Mouse (Mus musculus) hindbrain, postnatal 0 days (tissue): ENCODE data around the gene Polr2a. TPM values are rescaled to one million over a fixed set of nuclear protein-coding genes. Genes with fewer than 3 reads are reported as not detected.

Source experiments
- ATAC-seq: fragments of 200-750 bp; cut with Nextera tagmentation; 2 replicates; pipeline ENCODE4 v1.8.0; 2017; ENCODE audit warnings: mild to moderate bottlenecking, moderate TSS enrichment, moderate library complexity
- DNase-seq: peaks from one replicate; pipeline ENCODE4 v3.0.0-alpha.2; 2015; ENCODE audit warnings: low spot score
- H3K27ac ChIP-seq: fragments of 300-500 bp; sonication (generic); 2 replicates; pipeline ENCODE4 v1.5.1; 2014; ENCODE audit warnings: mild to moderate bottlenecking
- H3K27me3 ChIP-seq: fragments of 300-500 bp; sonication (generic); 2 replicates; pipeline ENCODE4 v1.6.1; 2014; ENCODE audit warnings: low read length, mixed read lengths; ENCODE audit not compliant: insufficient read depth
- H3K36me3 ChIP-seq: fragments of 300-500 bp; sonication (generic); 2 replicates; pipeline ENCODE4 v1.6.1; 2014; ENCODE audit warnings: low read length, mixed read lengths; ENCODE audit not compliant: insufficient read depth
- H3K4me1 ChIP-seq: fragments of 300-500 bp; sonication (generic); 2 replicates; pipeline ENCODE4 v1.6.1; 2014; ENCODE audit warnings: antibody characterized with exemption, low read length, mixed read lengths; ENCODE audit not compliant: insufficient read depth
- H3K4me2 ChIP-seq: fragments of 300-500 bp; sonication (generic); 2 replicates; pipeline ENCODE4 v1.6.1; 2014; ENCODE audit warnings: low read depth, mild to moderate bottlenecking, low read length, moderate library complexity, mixed read lengths
- H3K4me3 ChIP-seq: fragments of 300-500 bp; sonication (generic); 2 replicates; pipeline ENCODE4 v1.5.1; 2014; ENCODE audit warnings: low read length
- H3K9ac ChIP-seq: fragments of 300-500 bp; sonication (generic); replicated peaks from 2 replicates; pipeline ENCODE4 v1.6.1; 2014; ENCODE audit warnings: mild to moderate bottlenecking, low read length, moderate library complexity, mixed read lengths
- H3K9me3 ChIP-seq: fragments of 300-500 bp; sonication (generic); 2 replicates; pipeline ENCODE4 v1.6.1; 2016; ENCODE audit warnings: low read length, mixed read lengths
- CTCF ChIP-seq: IDR thresholded peaks from 2 replicates; pipeline ENCODE4 v1.5.1; 2016; ENCODE audit warnings: antibody characterized with exemption, control low read depth, low read depth
- WGBS: fragments of 180-500 bp; shearing (Covaris S2); extraction: QIAGEN DNeasy Blood & Tissue Kit; methylation state at CpG from one replicate; pipeline ENCODE4 v1.1.7; 2014; 5-methylcytosine and 5-hydroxymethylcytosine counted together
- polyA plus RNA-seq: library from polyadenylated mRNA; unstranded; fragments of >200 nt; fragmentation: Nextera tagmentation; extraction: Ambion mirVana; gene quantifications from 2 replicates; pipeline ENCODE4 v1.2.1, GENCODE M21; 2015
- total RNA-seq: library from RNA; depleted of rRNA; stranded (reverse); fragments of >200 nt; gene quantifications from 2 replicates; pipeline ENCODE4 v1.2.3, GENCODE M21; 2014; rRNA removed

Polr2a gene
- total and polyA plus RNA-seq, 2 experiments from 2014 or later = 10.5 to 18.3 TPM

GRCm38 (mm10) chr11:69684128-69684745, 74.2 kb downstream of the Polr2a start:
- H3K36me3 ChIP-seq = peaks cover 3% of the 10 kb centered on the region; the same call in 1 of the 2 replicates
- no peak overlapping the region for H3K4me2 ChIP-seq
- TF ChIP-seq CTCF = no peak
- DNase-seq (no peak), ATAC-seq (no peak)
- WGBS = 85% methylated on average over 12 of the region's 12 CpGs
- H3K4me3 ChIP-seq = no peak overlapping the region
- no peak overlapping the region for H3K9ac ChIP-seq
- H3K4me1 ChIP-seq = peaks cover 31% of the 10 kb centered on the region
- H3K9me3 ChIP-seq = no peaks in the 10 kb centered on the region
- no peaks in the 10 kb centered on the region for H3K27me3 ChIP-seq
- no peak overlapping the region for H3K27ac ChIP-seq

Other genes starting within 250 kb of the Polr2a start
Only the 30 nearest of the 43 such genes appear.
- gene Atp1b2, start 152.7 kb downstream of the Polr2a start, total RNA-seq = 185 and 210 TPM in 2 replicates
- 145 and 157 TPM in 2 replicates for gene Atp1b2, start 152.7 kb downstream of the Polr2a start, polyA plus RNA-seq
- gene Shbg, start 140.7 kb downstream of the Polr2a start, total RNA-seq = 0.40 TPM in 1 of 2 replicates, not detected in the other
- not detected in 2 replicates for gene Shbg, start 140.7 kb downstream of the Polr2a start, polyA plus RNA-seq
- gene Sat2, start 136.6 kb downstream of the Polr2a start, total RNA-seq = 8.6 and 10.9 TPM in 2 replicates
- 35.4 and 41.4 TPM in 2 replicates for gene Sat2, start 136.6 kb downstream of the Polr2a start, polyA plus RNA-seq
- gene Fxr2, start 125.6 kb downstream of the Polr2a start, total RNA-seq = 68.5 and 79.6 TPM in 2 replicates
- 23.3 and 28.8 TPM in 2 replicates for gene Fxr2, start 125.6 kb downstream of the Polr2a start, polyA plus RNA-seq
- gene Sox15, start 103.3 kb downstream of the Polr2a start, total RNA-seq = not detected in 2 replicates
- gene Sox15, start 103.3 kb downstream of the Polr2a start, polyA plus RNA-seq = 0.35 and 0.40 TPM in 2 replicates
- gene Mpdu1, start 96.0 kb downstream of the Polr2a start, total RNA-seq = 141 and 256 TPM in 2 replicates
- 122 and 124 TPM in 2 replicates for gene Mpdu1, start 96.0 kb downstream of the Polr2a start, polyA plus RNA-seq
- 6.0 and 7.5 TPM in 2 replicates for gene Cd68, start 92.5 kb downstream of the Polr2a start, total RNA-seq
- gene Cd68, start 92.5 kb downstream of the Polr2a start, polyA plus RNA-seq = 10.5 and 12.0 TPM in 2 replicates
- 696 and 745 TPM in 2 replicates for gene Eif4a1, start 86.2 kb downstream of the Polr2a start, total RNA-seq
- 427 and 463 TPM in 2 replicates for gene Eif4a1, start 86.2 kb downstream of the Polr2a start, polyA plus RNA-seq
- 68.6 and 90.4 TPM in 2 replicates for gene Senp3, start 76.6 kb downstream of the Polr2a start, total RNA-seq
- 69.2 and 69.3 TPM in 2 replicates for gene Senp3, start 76.6 kb downstream of the Polr2a start, polyA plus RNA-seq
- 0.14 and 1.8 TPM in 2 replicates for gene Tnfsf13, start 72.9 kb downstream of the Polr2a start, total RNA-seq
- 0.76 and 0.98 TPM in 2 replicates for gene Tnfsf13, start 72.9 kb downstream of the Polr2a start, polyA plus RNA-seq
- gene Tnfsf12, start 62.8 kb downstream of the Polr2a start, total RNA-seq = 3.1 and 7.1 TPM in 2 replicates
- 5.0 and 6.0 TPM in 2 replicates for gene Tnfsf12, start 62.8 kb downstream of the Polr2a start, polyA plus RNA-seq
- gene Tnfsfm13, start 62.5 kb downstream of the Polr2a start, total RNA-seq = 0.94 and 4.6 TPM in 2 replicates
- gene Tnfsfm13, start 62.5 kb downstream of the Polr2a start, polyA plus RNA-seq = 2.0 and 2.8 TPM in 2 replicates
- gene Slc35g3, start 3.3 kb upstream of the Polr2a start, total RNA-seq = 0.72 TPM in 1 of 2 replicates, not detected in the other
- 0.11 and 0.15 TPM in 2 replicates for gene Slc35g3, start 3.3 kb upstream of the Polr2a start, polyA plus RNA-seq
- 39.2 and 39.9 TPM in 2 replicates for gene Zbtb4, start 7.3 kb upstream of the Polr2a start, total RNA-seq
- 4.6 and 4.9 TPM in 2 replicates for gene Zbtb4, start 7.3 kb upstream of the Polr2a start, polyA plus RNA-seq
- gene Chrnb1, start 37.3 kb upstream of the Polr2a start, total RNA-seq = 1.5 TPM in 1 of 2 replicates, not detected in the other
- gene Chrnb1, start 37.3 kb upstream of the Polr2a start, polyA plus RNA-seq = 0.85 and 1.5 TPM in 2 replicates
- gene Fgf11, start 43.2 kb upstream of the Polr2a start, total RNA-seq = 19.1 and 19.2 TPM in 2 replicates
- 3.8 and 4.4 TPM in 2 replicates for gene Fgf11, start 43.2 kb upstream of the Polr2a start, polyA plus RNA-seq
- 0.16 and 0.72 TPM in 2 replicates for gene Tmem102, start 47.0 kb upstream of the Polr2a start, total RNA-seq
- gene Tmem102, start 47.0 kb upstream of the Polr2a start, polyA plus RNA-seq = 1.1 and 1.5 TPM in 2 replicates
- gene Gm39566, start 56.7 kb upstream of the Polr2a start, total RNA-seq = not detected in 2 replicates
- not detected in 2 replicates for gene Gm39566, start 56.7 kb upstream of the Polr2a start, polyA plus RNA-seq
- not detected in 2 replicates for gene Spem2, start 59.8 kb upstream of the Polr2a start, total RNA-seq
- gene Spem2, start 59.8 kb upstream of the Polr2a start, polyA plus RNA-seq = not detected in 2 replicates
- gene Spem1, start 63.5 kb upstream of the Polr2a start, total RNA-seq = not detected in 2 replicates
- gene Spem1, start 63.5 kb upstream of the Polr2a start, polyA plus RNA-seq = 0.28 and 0.40 TPM in 2 replicates
- 126 and 130 TPM in 2 replicates for gene Nlgn2, start 79.1 kb upstream of the Polr2a start, total RNA-seq
- gene Nlgn2, start 79.1 kb upstream of the Polr2a start, polyA plus RNA-seq = 20.8 and 22.3 TPM in 2 replicates
- 119 and 153 TPM in 2 replicates for gene Tmem256, start 79.9 kb upstream of the Polr2a start, total RNA-seq
- gene Tmem256, start 79.9 kb upstream of the Polr2a start, polyA plus RNA-seq = 435 and 439 TPM in 2 replicates
- 24.7 and 26.3 TPM in 2 replicates for gene Plscr3, start 87.7 kb upstream of the Polr2a start, total RNA-seq
- 32.2 and 33.4 TPM in 2 replicates for gene Plscr3, start 87.7 kb upstream of the Polr2a start, polyA plus RNA-seq
- not detected in 2 replicates for gene Tnk1, start 100.1 kb upstream of the Polr2a start, total RNA-seq
- 0.15 TPM in 1 of 2 replicates, not detected in the other for gene Tnk1, start 100.1 kb upstream of the Polr2a start, polyA plus RNA-seq
- gene Tmem95, start 119.4 kb upstream of the Polr2a start, total RNA-seq = not detected in 2 replicates
- not detected in 2 replicates for gene Tmem95, start 119.4 kb upstream of the Polr2a start, polyA plus RNA-seq
- gene Kctd11, start 122.8 kb upstream of the Polr2a start, total RNA-seq = 1.7 and 2.0 TPM in 2 replicates
- 1.3 and 1.7 TPM in 2 replicates for gene Kctd11, start 122.8 kb upstream of the Polr2a start, polyA plus RNA-seq
- 1.5 TPM in 1 of 2 replicates, not detected in the other for gene Acap1, start 136.9 kb upstream of the Polr2a start, total RNA-seq
- 0.20 and 0.21 TPM in 2 replicates for gene Acap1, start 136.9 kb upstream of the Polr2a start, polyA plus RNA-seq
- gene 2810408A11Rik, start 142.3 kb upstream of the Polr2a start, total RNA-seq = 2.9 and 9.7 TPM in 2 replicates
- gene 2810408A11Rik, start 142.3 kb upstream of the Polr2a start, polyA plus RNA-seq = 6.5 and 8.1 TPM in 2 replicates
- 95.1 and 118 TPM in 2 replicates for gene Neurl4, start 142.4 kb upstream of the Polr2a start, total RNA-seq
- 11.9 and 13.1 TPM in 2 replicates for gene Neurl4, start 142.4 kb upstream of the Polr2a start, polyA plus RNA-seq
- gene Gps2, start 155.3 kb upstream of the Polr2a start, total RNA-seq = 48.1 and 67.6 TPM in 2 replicates
- 60.8 and 65.9 TPM in 2 replicates for gene Gps2, start 155.3 kb upstream of the Polr2a start, polyA plus RNA-seq